Mouse (Mus musculus) embryonic facial prominence, embryonic 10.5 days (tissue): ENCODE measurements around the gene Dzip1. TPM values are rescaled to one million over a fixed set of nuclear protein-coding genes. Genes with fewer than 3 reads are reported as not detected.

ENCODE experiments used
- DNase-seq: peaks from one replicate; pipeline ENCODE4 v3.0.0-alpha.2; 2017; ENCODE audit warnings: low spot score
- H3K27ac ChIP-seq: fragments of 300-500 bp; sonication (generic); replicated peaks from 2 replicates; pipeline ENCODE4 v1.5.1; 2016; ENCODE audit warnings: mild to moderate bottlenecking
- H3K27me3 ChIP-seq: fragments of 300-500 bp; sonication (generic); replicated peaks from 2 replicates; pipeline ENCODE4 v1.6.1; 2016; ENCODE audit warnings: low read depth, mild to moderate bottlenecking; ENCODE audit not compliant: poor library complexity, severe bottlenecking
- H3K36me3 ChIP-seq: fragments of 300-500 bp; sonication (generic); replicated peaks from 2 replicates; pipeline ENCODE4 v1.6.1; 2016; ENCODE audit warnings: mild to moderate bottlenecking, moderate library complexity
- H3K4me1 ChIP-seq: fragments of 300-500 bp; sonication (generic); 2 replicates; pipeline ENCODE4 v1.6.1; 2016
- H3K4me3 ChIP-seq: fragments of 300-500 bp; sonication (generic); 2 replicates; pipeline ENCODE4 v1.5.1; 2016; ENCODE audit warnings: mild to moderate bottlenecking, moderate library complexity
- H3K9me3 ChIP-seq: fragments of 300-500 bp; sonication (generic); 2 replicates; pipeline ENCODE4 v1.6.1; 2016; ENCODE audit warnings: mild to moderate bottlenecking
- WGBS: fragments of 180-500 bp; shearing (Covaris S2); methylation state at CpG from one replicate; pipeline ENCODE4 v1.1.7; 2016; 5-methylcytosine and 5-hydroxymethylcytosine counted together
- polyA plus RNA-seq: library from polyadenylated mRNA; unstranded; fragments of >200 nt; fragmentation: Nextera tagmentation; extraction: Ambion mirVana; gene quantifications from 2 replicates; pipeline ENCODE4 v1.2.1, GENCODE M21; 2016

The Dzip1 gene
- polyA plus RNA-seq, 1 experiment from 2014 or later, result 25.5 TPM

DNA sequence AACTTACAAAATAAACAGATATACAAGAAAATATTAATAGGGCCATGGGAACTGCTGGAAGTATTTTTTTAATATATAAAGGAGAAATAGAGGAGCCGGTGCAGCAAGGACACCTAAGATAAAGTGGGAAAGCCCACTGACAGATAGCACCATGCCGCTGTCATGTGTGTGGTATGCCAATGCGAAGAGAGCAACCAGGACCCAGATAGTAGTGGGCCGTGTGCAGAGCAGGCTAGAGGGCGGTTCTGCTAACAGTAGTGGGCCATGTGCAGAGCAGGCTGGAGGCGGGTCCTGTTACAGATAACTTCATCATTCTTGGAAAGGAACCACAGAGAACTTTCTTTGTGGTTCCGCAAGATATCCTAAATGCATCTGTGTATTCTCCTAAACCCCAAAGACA lies 88.5 kb downstream of the Dzip1 start:
- peaks cover 12% of the 10 kb centered on the region for H3K4me1 ChIP-seq
- H3K9me3 ChIP-seq, result no peaks in the 10 kb centered on the region
- 91% methylated on average over 7 of the region's 7 CpGs for WGBS
- no peak for DNase-seq
- no peak overlapping the region for H3K27ac ChIP-seq
- no peak overlapping the region for H3K4me3 ChIP-seq
- no peaks in the 10 kb centered on the region; the same call in 1 of the 2 replicates for H3K27me3 ChIP-seq
- no peaks in the 10 kb centered on the region for H3K36me3 ChIP-seq

DNA sequence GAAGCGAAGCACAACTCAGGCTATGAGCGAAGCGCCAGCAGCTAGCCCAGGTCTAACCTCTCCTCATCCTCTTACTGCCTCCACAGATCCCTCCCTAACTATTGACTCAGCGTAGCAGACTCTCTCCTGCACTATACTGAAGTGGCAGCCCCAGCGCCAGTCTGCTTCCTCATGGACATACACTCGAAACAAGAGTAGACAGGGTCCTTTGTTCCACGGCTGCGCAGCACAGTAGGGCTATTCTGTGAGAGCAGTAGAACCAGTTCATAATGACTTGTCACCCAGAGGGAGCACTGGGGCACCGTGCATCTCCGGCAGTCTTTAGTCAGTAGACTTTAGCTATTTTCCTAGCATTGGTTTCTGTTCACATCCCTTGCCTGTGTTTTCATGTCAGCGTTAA lies 89.1 kb downstream of the Dzip1 start:
- no peak overlapping the region for H3K4me3 ChIP-seq
- H3K27ac ChIP-seq, result no peak overlapping the region
- H3K27me3 ChIP-seq, result peaks cover under 1% of the 10 kb centered on the region; the same call in 1 of the 2 replicates
- H3K4me1 ChIP-seq, result peaks cover 12% of the 10 kb centered on the region
- no peaks in the 10 kb centered on the region for H3K9me3 ChIP-seq
- WGBS, result 64% methylated on average over 11 of the region's 11 CpGs
- no peaks in the 10 kb centered on the region for H3K36me3 ChIP-seq
- DNase-seq, result no peak

DNA sequence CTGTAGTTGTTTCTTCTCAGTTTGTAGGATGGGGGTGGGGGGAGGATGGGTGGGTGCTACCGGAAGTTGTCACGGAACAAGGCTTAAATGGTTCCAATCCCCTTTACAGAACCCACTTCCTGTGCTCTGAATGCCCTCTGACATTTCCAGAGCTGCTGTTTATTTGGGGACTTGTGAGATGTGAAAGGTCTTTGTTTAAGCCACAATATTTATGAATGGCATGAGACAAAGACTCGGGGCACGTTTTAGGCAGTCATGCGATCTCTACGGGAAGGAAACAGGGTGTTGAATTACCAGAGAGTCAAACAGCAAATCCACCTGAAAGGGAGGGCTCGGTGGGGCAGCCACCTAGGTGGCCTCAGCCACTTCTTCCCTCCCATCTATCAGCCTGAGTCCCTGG lies 90.9 kb downstream of the Dzip1 start:
- 5% methylated on average over 7 of the region's 7 CpGs for WGBS
- peak; percentile 40 for DNase-seq
- Histone ChIP-seq H3K4me1 (peaks cover 12% of the 10 kb centered on the region), H3K27ac (peak overlapping the region; percentile 1), H3K36me3 (no peaks in the 10 kb centered on the region), H3K9me3 (no peaks in the 10 kb centered on the region), H3K27me3 (peaks cover 9% of the 10 kb centered on the region; the same call in 1 of the 2 replicates), H3K4me3 (0 out of 2 replicates have a peak overlapping the region, but pooled peaks have one; percentile 9)

DNA sequence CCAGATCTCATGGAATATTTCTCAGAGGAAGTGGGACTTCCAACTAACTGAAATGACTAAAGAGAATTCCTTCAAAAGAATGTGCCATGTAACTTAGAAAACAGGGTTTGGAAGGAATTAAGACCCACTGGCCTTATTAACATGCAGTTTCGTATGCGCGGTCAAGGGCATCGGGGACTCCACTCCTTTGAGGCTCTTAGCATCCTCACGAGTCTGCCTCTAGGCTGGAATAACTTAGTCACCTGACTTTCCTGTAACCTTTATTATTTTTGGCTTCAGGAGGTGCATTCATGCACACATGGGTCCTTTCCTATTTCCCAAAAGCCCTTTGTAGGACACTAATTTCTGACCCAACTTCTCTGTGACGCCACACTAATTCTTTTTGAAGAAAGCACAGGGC lies 92.0 kb downstream of the Dzip1 start:
- H3K4me3 ChIP-seq, result no peak overlapping the region
- WGBS, result 85% methylated on average over 6 of the region's 6 CpGs
- peaks cover 9% of the 10 kb centered on the region; the same call in 1 of the 2 replicates for H3K27me3 ChIP-seq
- H3K36me3 ChIP-seq, result no peaks in the 10 kb centered on the region
- H3K4me1 ChIP-seq, result peaks cover 12% of the 10 kb centered on the region
- H3K9me3 ChIP-seq, result no peaks in the 10 kb centered on the region
- H3K27ac ChIP-seq, result no peak overlapping the region
- DNase-seq, result no peak

DNA sequence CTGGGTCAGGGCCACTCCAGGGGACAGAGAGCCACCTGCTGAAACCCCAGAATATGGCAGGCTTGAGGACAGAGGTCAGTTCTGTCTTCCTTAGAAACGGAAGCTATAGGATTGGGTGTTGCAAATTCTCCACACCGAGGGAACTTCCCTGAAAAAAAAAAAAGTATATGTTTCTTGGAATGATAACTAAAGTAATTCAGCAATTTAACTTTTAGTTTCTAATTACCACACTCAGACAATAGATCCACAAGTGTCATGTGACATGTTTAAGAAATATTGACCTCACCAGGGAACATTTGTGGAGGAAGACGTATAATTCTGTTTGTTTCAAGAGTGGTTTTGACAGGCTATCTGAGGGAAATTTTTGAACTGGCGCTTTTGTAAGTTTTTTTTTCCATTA lies 93.7 kb downstream of the Dzip1 start:
- DNase-seq, result no peak
- Histone ChIP-seq H3K36me3 (no peaks in the 10 kb centered on the region), H3K27me3 (peaks cover 9% of the 10 kb centered on the region; the same call in 1 of the 2 replicates), H3K4me1 (peaks cover 18% of the 10 kb centered on the region), H3K4me3 (no peak overlapping the region), H3K27ac (no peak overlapping the region), H3K9me3 (no peaks in the 10 kb centered on the region)
- WGBS, result 78% methylated on average over 4 of the region's 4 CpGs

DNA sequence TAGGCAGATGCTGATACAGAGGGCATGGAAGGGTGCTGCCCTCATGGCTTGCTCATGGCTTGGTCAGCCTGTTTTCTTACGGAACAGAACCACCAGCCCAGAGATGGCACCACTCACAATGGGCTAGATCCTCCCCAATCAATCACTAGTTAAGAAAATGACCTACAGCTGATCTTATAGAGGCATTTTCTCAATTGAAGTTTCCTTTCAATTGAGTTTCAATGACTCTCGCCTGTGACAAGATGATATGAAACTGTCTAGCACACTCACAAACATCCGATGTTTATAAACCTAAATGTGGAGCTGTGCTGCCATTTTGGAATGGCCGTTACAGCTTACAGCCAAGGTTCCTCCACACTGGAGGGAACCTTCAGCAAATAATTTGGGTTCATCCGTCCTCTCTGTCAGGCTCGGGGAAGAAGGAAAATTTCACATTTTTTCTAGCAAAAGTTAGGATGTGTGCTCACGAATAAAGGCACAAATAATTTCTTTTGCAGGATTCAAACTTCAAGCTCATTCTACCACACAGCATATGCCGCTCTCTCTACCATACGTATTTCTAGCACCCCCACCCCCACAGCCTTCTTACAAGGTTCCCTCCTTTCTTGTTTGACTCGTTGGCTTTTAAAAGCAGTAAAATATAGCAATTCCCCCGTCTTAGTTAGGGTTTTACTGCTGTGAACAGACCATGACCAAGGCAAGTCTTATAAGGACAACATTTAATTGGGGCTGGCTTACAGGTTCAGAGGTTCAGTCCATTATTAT lies 95.7 kb downstream of the Dzip1 start:
- Histone ChIP-seq H3K27ac (no peak overlapping the region), H3K4me1 (peaks cover 14% of the 10 kb centered on the region), H3K36me3 (no peaks in the 10 kb centered on the region), H3K27me3 (peaks cover 16% of the 10 kb centered on the region; the same call in 1 of the 2 replicates), H3K4me3 (no peak overlapping the region), H3K9me3 (no peaks in the 10 kb centered on the region)
- 91% methylated on average over 11 of the region's 11 CpGs for WGBS
- DNase-seq, result no peak

DNA sequence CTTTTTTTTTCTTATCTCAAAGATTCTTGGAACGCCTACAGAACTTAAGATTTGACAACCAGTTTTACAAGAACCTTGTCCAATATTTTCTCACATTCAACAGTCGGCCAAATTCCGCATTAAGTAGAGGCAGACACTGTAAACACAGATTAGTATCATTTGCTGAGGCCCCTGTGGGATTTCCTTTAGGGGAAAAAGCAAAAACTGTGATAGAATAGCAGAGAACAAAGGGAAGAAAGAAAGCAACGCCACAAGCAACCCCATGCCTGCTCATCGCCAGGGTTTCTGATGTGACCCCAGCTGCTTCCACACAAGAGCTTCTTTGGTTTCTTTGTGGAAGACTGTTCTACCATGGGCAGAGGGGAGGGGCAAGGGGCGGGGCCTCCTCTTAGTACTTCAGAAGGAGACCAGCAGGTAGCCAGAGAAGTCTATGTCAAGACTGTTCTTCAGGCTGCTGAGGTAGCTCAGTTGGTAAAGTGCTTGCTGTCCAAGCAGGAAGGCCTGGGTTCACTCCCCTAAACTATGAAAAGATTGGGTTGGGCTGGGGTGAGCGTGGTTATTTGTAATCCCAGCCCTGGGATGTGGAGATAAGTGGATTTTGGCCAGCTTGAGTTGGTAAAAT lies 97.9 kb downstream of the Dzip1 start:
- H3K27me3 ChIP-seq, result peaks cover 16% of the 10 kb centered on the region; the same call in 1 of the 2 replicates
- WGBS, result 27% methylated on average over 7 of the region's 7 CpGs
- H3K27ac ChIP-seq, result no peak overlapping the region
- peaks cover 6% of the 10 kb centered on the region for H3K4me1 ChIP-seq
- no peaks in the 10 kb centered on the region for H3K36me3 ChIP-seq
- H3K9me3 ChIP-seq, result no peaks in the 10 kb centered on the region
- DNase-seq, result peak; percentile 55
- H3K4me3 ChIP-seq, result no peak overlapping the region

DNA sequence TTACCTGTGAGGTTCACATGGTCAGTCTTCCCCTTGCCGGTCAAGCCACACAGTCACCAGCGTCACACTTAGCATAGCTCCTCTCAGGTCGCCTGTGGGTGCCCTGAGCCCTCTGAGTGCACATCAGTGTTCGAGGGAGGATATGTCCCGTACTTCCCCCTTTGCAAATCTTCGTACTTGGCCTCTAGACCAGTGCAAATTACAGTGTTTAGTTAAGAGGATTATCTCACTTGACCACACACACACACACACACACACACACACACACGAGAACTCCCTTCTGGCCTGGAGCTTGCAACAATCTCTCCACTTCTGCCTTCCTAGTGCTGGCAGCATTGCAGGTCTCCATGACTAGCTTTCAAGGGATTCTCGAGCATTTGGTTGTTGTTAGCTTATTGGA lies 98.9 kb downstream of the Dzip1 start:
- Histone ChIP-seq H3K4me1 (peaks cover 6% of the 10 kb centered on the region), H3K4me3 (no peak overlapping the region), H3K27ac (no peak overlapping the region), H3K36me3 (no peaks in the 10 kb centered on the region), H3K27me3 (peaks cover 16% of the 10 kb centered on the region; the same call in 1 of the 2 replicates), H3K9me3 (no peaks in the 10 kb centered on the region)
- no peak for DNase-seq
- WGBS, result 86% methylated on average over 8 of the region's 8 CpGs

Other genes starting within 250 kb of the Dzip1 start
- 2.6 and 3.2 TPM in 2 replicates for gene Abcc4, start 219.2 kb downstream of the Dzip1 start, polyA plus RNA-seq
- gene Cldn10, start 137.6 kb downstream of the Dzip1 start, polyA plus RNA-seq, result 3.0 and 3.8 TPM in 2 replicates
- 32.8 and 36.4 TPM in 2 replicates for gene Dnajc3, start 12.5 kb upstream of the Dzip1 start, polyA plus RNA-seq
- 14.5 and 17.3 TPM in 2 replicates for gene Uggt2, start 174.0 kb upstream of the Dzip1 start, polyA plus RNA-seq
- not detected in 2 replicates for gene Hs6st3, start 212.9 kb upstream of the Dzip1 start, polyA plus RNA-seq